Mouse (Mus musculus) MEL (cell line): ENCODE measurements around the gene Ran. TPM values are rescaled to one million over a fixed set of nuclear protein-coding genes. Genes with fewer than 3 reads are reported as not detected.

Experiments
- DNase-seq: peaks from one replicate; pipeline ENCODE4 v3.0.0; 2011; ENCODE audit warnings: low read depth, low spot score
- H3K27ac ChIP-seq: 2 replicates; pipeline ENCODE4 v1.5.1; 2012; ENCODE audit warnings: low read depth, mild to moderate bottlenecking, control low read depth, low read length, moderate library complexity; ENCODE audit not compliant: control insufficient read depth
- H3K27me3 ChIP-seq, 2 experiments: fragments of 150-350 bp in 1 of 2; sonication (generic) in 1 of 2; 2 replicates each; pipeline ENCODE4 v1.6.1; 2012; ENCODE audit warnings: low read length in 2 of 2, mild to moderate bottlenecking in 2 of 2, improper control_type of control experiment in 1 of 2, moderate library complexity in 1 of 2; ENCODE audit not compliant: insufficient read depth in 2 of 2, control insufficient read depth in 1 of 2
- H3K36me3 ChIP-seq, 2 experiments: 2 replicates each; pipeline ENCODE4 v1.6.1; 2012 to 2014; ENCODE audit warnings: low read length in 2 of 2, improper control_type of control experiment in 1 of 2, inconsistent platforms in 1 of 2, mild to moderate bottlenecking in 1 of 2; ENCODE audit not compliant: insufficient read depth in 2 of 2, control insufficient read depth in 1 of 2
- H3K4me1 ChIP-seq, 2 experiments: fragments of 150-350 bp in 1 of 2; sonication (generic) in 1 of 2; 2 replicates each; pipeline ENCODE4 v1.6.1; 2012; ENCODE audit warnings: low read length in 2 of 2, improper control_type of control experiment in 1 of 2, mild to moderate bottlenecking in 1 of 2; ENCODE audit not compliant: insufficient read depth in 2 of 2, control insufficient read depth in 1 of 2
- H3K4me3 ChIP-seq, 2 experiments: fragments of 150-350 bp in 1 of 2; sonication (generic) in 1 of 2; 2 replicates each; pipeline ENCODE4 v1.5.1; 2012; ENCODE audit warnings: low read depth in 2 of 2, low read length in 2 of 2, mild to moderate bottlenecking in 2 of 2, moderate library complexity in 2 of 2, control low read depth in 1 of 2, improper control_type of control experiment in 1 of 2; ENCODE audit not compliant: control insufficient read depth in 1 of 2, insufficient read depth in 1 of 2
- H3K79me2 ChIP-seq: 2 replicates; pipeline ENCODE4 v1.6.1; 2012; ENCODE audit warnings: mild to moderate bottlenecking, low read length, moderate library complexity; ENCODE audit not compliant: control insufficient read depth, poor library complexity, insufficient read depth
- H3K9ac ChIP-seq: 2 replicates; pipeline ENCODE4 v1.6.1; 2012; ENCODE audit warnings: low read depth, mild to moderate bottlenecking, control low read depth, low read length, moderate library complexity; ENCODE audit not compliant: control insufficient read depth, poor library complexity, severe bottlenecking
- H3K9me3 ChIP-seq: fragments of 150-350 bp; sonication (generic); replicated peaks from 2 replicates; pipeline ENCODE4 v1.6.1; 2012; ENCODE audit warnings: mild to moderate bottlenecking, low read length, improper control_type of control experiment, moderate library complexity; ENCODE audit not compliant: insufficient read depth
- BHLHE40 ChIP-seq: IDR thresholded peaks from 2 replicates; pipeline ENCODE4 v1.6.1; 2012; ENCODE audit warnings: low read depth, mild to moderate bottlenecking, inconsistent platforms, low read length, improper control_type of control experiment, borderline replicate concordance
- CHD2 ChIP-seq: IDR thresholded peaks from 2 replicates; pipeline ENCODE4 v1.6.1; 2011; ENCODE audit warnings: low read length, improper control_type of control experiment
- ELF1 ChIP-seq: IDR thresholded peaks from 2 replicates; pipeline ENCODE4 v1.6.1; 2014; ENCODE audit warnings: low read depth, mild to moderate bottlenecking, inconsistent platforms, low read length, improper control_type of control experiment, moderate library complexity
- EP300 ChIP-seq, 2 experiments: IDR thresholded peaks; 2 replicates each; pipeline ENCODE4 v1.6.1; 2011; ENCODE audit warnings: improper control_type of control experiment in 2 of 2, low read length in 2 of 2, low read depth in 1 of 2, mild to moderate bottlenecking in 1 of 2
- ETS1 ChIP-seq: IDR thresholded peaks from 2 replicates; pipeline ENCODE4 v1.6.1; 2012; ENCODE audit warnings: low read depth, mild to moderate bottlenecking, inconsistent platforms, low read length, improper control_type of control experiment, moderate library complexity
- GATA1 ChIP-seq: IDR thresholded peaks from 2 replicates; pipeline ENCODE4 v1.6.1; 2011; ENCODE audit warnings: low read depth, low read length, improper control_type of control experiment
- HCFC1 ChIP-seq: IDR thresholded peaks from 2 replicates; pipeline ENCODE4 v1.6.1; 2012; ENCODE audit warnings: low read depth, mild to moderate bottlenecking, inconsistent platforms, low read length, improper control_type of control experiment, moderate library complexity
- MAX ChIP-seq: IDR thresholded peaks from 2 replicates; pipeline ENCODE4 v1.6.1; 2011; ENCODE audit warnings: low read length, improper control_type of control experiment
- MEF2A ChIP-seq: IDR thresholded peaks from 2 replicates; pipeline ENCODE4 v1.6.1; 2014; ENCODE audit warnings: low read depth, mild to moderate bottlenecking, inconsistent platforms, low read length, improper control_type of control experiment; ENCODE audit not compliant: poor library complexity, insufficient replicate concordance, severe bottlenecking; ENCODE audit errors: extremely low read depth
- MYB ChIP-seq: IDR thresholded peaks from 2 replicates; pipeline ENCODE4 v1.6.1; 2011; ENCODE audit warnings: mild to moderate bottlenecking, low read depth, low read length, improper control_type of control experiment
- MYC ChIP-seq: IDR thresholded peaks from 2 replicates; pipeline ENCODE4 v1.6.1; 2011; ENCODE audit warnings: low read depth, mild to moderate bottlenecking, low read length, improper control_type of control experiment, moderate library complexity
- NELFE ChIP-seq: IDR thresholded peaks from 2 replicates; pipeline ENCODE4 v1.6.1; 2011; ENCODE audit warnings: low read depth, low read length, improper control_type of control experiment
- POLR2A ChIP-seq, 2 experiments: IDR thresholded peaks; 2 replicates each; pipeline ENCODE4 v1.6.1; 2011 to 2012; ENCODE audit warnings: low read length in 2 of 2, mild to moderate bottlenecking in 2 of 2, control low read depth in 1 of 2, improper control_type of control experiment in 1 of 2, low read depth in 1 of 2, moderate library complexity in 1 of 2; ENCODE audit not compliant: control insufficient read depth in 1 of 2, insufficient read depth in 1 of 2, poor library complexity in 1 of 2
- POLR2AphosphoS5 ChIP-seq: IDR thresholded peaks from 2 replicates; pipeline ENCODE4 v1.6.1; 2012; ENCODE audit warnings: low read depth, borderline replicate concordance, mild to moderate bottlenecking, inconsistent platforms, low read length, moderate library complexity, mixed read lengths
- RAD21 ChIP-seq: IDR thresholded peaks from 2 replicates; pipeline ENCODE4 v1.6.1; 2011; ENCODE audit warnings: mild to moderate bottlenecking, low read depth, low read length, improper control_type of control experiment
- SMC3 ChIP-seq: IDR thresholded peaks from 2 replicates; pipeline ENCODE4 v1.6.1; 2011; ENCODE audit warnings: low read depth, low read length, improper control_type of control experiment
- TCF12 ChIP-seq: IDR thresholded peaks from 2 replicates; pipeline ENCODE4 v1.6.1; 2014; ENCODE audit warnings: low read depth, mild to moderate bottlenecking, inconsistent platforms, low read length, improper control_type of control experiment, moderate library complexity
- UBTF ChIP-seq: IDR thresholded peaks from 2 replicates; pipeline ENCODE4 v1.6.1; 2012; ENCODE audit warnings: low read depth, mild to moderate bottlenecking, inconsistent platforms, low read length, improper control_type of control experiment, moderate library complexity, borderline replicate concordance; ENCODE audit not compliant: insufficient read depth
- USF2 ChIP-seq, 2 experiments: IDR thresholded peaks; 2 replicates each; pipeline ENCODE4 v1.6.1; 2011 to 2012; ENCODE audit warnings: improper control_type of control experiment in 2 of 2, low read length in 2 of 2, borderline replicate concordance in 1 of 2, inconsistent platforms in 1 of 2, low read depth in 1 of 2, mild to moderate bottlenecking in 1 of 2; ENCODE audit not compliant: insufficient read depth in 1 of 2
- ZC3H11A ChIP-seq: IDR thresholded peaks from 2 replicates; pipeline ENCODE4 v1.6.1; 2012; ENCODE audit warnings: low read depth, mild to moderate bottlenecking, inconsistent platforms, low read length, improper control_type of control experiment
- ZMIZ1 ChIP-seq: IDR thresholded peaks from 2 replicates; pipeline ENCODE4 v1.6.1; 2012; ENCODE audit warnings: low read depth, mild to moderate bottlenecking, inconsistent platforms, low read length, improper control_type of control experiment, moderate library complexity
- polyA plus RNA-seq, 2 experiments: library from polyadenylated mRNA; stranded (reverse) in 1 of 2; unstranded in 1 of 2; fragments of >175 nt in 1 of 2; fragments of >200 nt in 1 of 2; gene quantifications; 2 replicates each; pipeline versions ENCODE4 v1.2.1 to v1.2.4; 2012; ENCODE audit warnings: low replicate concordance in 2 of 2, low read depth in 1 of 2; ENCODE audit not compliant: insufficient read length in 2 of 2, insufficient read depth in 1 of 2, missing spikeins in 1 of 2
- total RNA-seq: library from RNA; depleted of rRNA; stranded (reverse); fragments of 300-350 nt; gene quantifications from 2 replicates; pipeline ENCODE4 v1.2.3, GENCODE M21; 2012

Ran gene
- total and polyA plus RNA-seq, 3 experiments: 91.6 to 2,479 (median 950) TPM

DNA sequence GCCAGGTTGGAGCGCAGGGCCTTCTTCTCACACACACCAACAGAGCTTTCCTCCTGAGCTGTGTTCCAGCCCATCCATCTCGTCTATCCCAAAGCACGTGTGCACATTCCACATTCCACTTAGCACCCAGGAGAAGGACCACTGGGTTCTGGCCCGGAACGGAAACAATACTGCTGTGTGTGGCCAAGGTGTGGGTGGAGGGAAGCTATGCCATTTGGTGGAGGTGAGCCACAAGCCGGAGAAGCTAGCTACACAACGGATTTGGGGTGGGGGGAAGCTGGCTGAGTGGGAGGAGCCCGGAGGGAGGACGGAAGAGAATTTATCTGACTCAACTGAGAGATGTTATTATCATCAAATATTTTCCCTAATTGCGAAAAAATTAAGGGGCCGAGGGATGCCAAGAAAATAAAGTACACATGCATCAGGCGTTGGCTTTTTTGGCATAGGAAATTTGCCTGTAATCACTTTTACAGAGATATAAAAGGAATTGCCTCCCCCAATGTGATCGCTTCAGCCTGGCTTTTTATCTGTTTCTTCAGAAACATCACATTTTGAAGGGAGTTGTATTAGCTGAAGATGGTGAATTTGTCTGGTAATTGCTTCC is 47.5 kb downstream of the Ran start:
- TF ChIP-seq ZC3H11A (no peak), HCFC1 (no peak), ETS1 (no peak), UBTF (no peak), MAX (no peak), CHD2 (no peak), MYB (no peak), GATA1 (no peak), POLR2AphosphoS5 (no peak), SMC3 (no peak), POLR2A (IDR thresholded peaks at IDR 0.05; ENCODE audit: control insufficient read depth in 1 of 2, insufficient read depth in 1 of 2, low read depth in 1 of 2, low read length in 2 of 2, poor library complexity in 1 of 2) (no peak), MEF2A (no peak), MYC (no peak), NELFE (no peak), USF2 (IDR thresholded peaks at IDR 0.05; ENCODE audit: borderline replicate concordance in 1 of 2, insufficient read depth in 1 of 2, low read depth in 1 of 2, low read length in 2 of 2) (no peak), BHLHE40 (no peak), ZMIZ1 (no peak), ELF1 (no peak), TCF12 (no peak)
- H3K79me2 ChIP-seq: no peaks in the 10 kb centered on the region; the same call in 1 of the 2 replicates
- H3K27ac ChIP-seq: no peak overlapping the region
- no peak for DNase-seq
- peaks cover 0 to 15% of the 10 kb centered on the region in 2 experiments; a peak in 2 of 4 replicates for H3K36me3 ChIP-seq
- H3K27me3 ChIP-seq: no peaks in the 10 kb centered on the region
- no peak overlapping the region for H3K9ac ChIP-seq
- no peaks in the 10 kb centered on the region for H3K9me3 ChIP-seq
- peaks cover 7 to 22% of the 10 kb centered on the region in 2 experiments for H3K4me1 ChIP-seq
- no peak overlapping the region for H3K4me3 ChIP-seq

DNA sequence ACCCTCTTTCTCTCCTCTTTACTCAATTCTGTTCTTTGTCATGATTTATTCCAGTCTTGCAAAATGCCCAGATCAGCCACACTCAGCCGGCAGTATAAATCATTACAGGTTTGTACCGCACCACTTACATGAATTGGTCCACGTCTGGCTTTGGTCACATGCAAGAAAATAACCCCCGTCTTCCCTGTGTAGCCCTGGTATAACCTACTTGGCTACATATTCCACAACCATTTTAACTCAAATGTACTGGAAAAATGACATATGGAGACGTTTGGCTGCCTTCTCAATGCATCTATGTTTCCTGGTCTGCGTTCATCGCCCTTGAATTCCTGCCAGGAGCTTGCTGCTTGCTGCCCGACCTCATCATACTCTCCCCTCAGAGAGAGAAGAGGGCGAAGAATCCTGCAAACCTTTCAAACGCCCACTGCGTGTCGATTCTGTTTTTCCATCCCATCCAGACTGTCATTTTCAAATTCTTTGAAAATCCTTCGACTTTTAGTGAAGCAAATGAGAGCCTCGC is 52.0 kb downstream of the Ran start:
- Histone ChIP-seq H3K9ac (no peak overlapping the region), H3K4me3 (no peak overlapping the region), H3K27ac (no peak overlapping the region), H3K4me1 (peaks cover 6 to 12% of the 10 kb centered on the region in 2 experiments), H3K36me3 (peaks cover 0 to 8% of the 10 kb centered on the region in 2 experiments; a peak in 2 of 4 replicates), H3K79me2 (no peaks in the 10 kb centered on the region), H3K27me3 (no peaks in the 10 kb centered on the region), H3K9me3 (no peaks in the 10 kb centered on the region)
- no peak for DNase-seq
- TF ChIP-seq ZMIZ1 (no peak), USF2 (IDR thresholded peaks at IDR 0.05; ENCODE audit: borderline replicate concordance in 1 of 2, insufficient read depth in 1 of 2, low read depth in 1 of 2, low read length in 2 of 2) (no peak), TCF12 (no peak), GATA1 (no peak), RAD21 (no peak), EP300 (IDR thresholded peaks at IDR 0.05; ENCODE audit: low read depth in 1 of 2, low read length in 2 of 2) (no peak), UBTF (no peak)
